Mouse (Mus musculus) myocyte (in vitro differentiated cells): Measurements from ENCODE around the gene Ttyh1. TPM values are rescaled to one million over a fixed set of nuclear protein-coding genes. Genes with fewer than 3 reads are reported as not detected.

Experiments
- H3K27me3 ChIP-seq: one replicate; pipeline ENCODE4 v1.6.1; 2011; ENCODE audit not compliant: control insufficient read depth, insufficient read depth, insufficient read length
- H3K36me3 ChIP-seq: one replicate; pipeline ENCODE4 v1.6.1; 2011; ENCODE audit not compliant: control insufficient read depth, insufficient read depth
- H3K4me2 ChIP-seq: one replicate; pipeline ENCODE4 v1.6.1; 2011; ENCODE audit warnings: low read depth, control low read depth
- H3K4me3 ChIP-seq: one replicate; pipeline ENCODE4 v1.5.1; 2011; ENCODE audit warnings: mild to moderate bottlenecking, control low read depth, moderate library complexity
- H3K79me2 ChIP-seq: one replicate; pipeline ENCODE4 v1.6.1; 2011; ENCODE audit not compliant: control insufficient read depth, insufficient read depth
- H3ac ChIP-seq: one replicate; pipeline ENCODE4 v1.6.1; 2011; ENCODE audit not compliant: control insufficient read depth, insufficient read length
- CEBPB ChIP-seq: IDR thresholded peaks from 2 replicates; pipeline ENCODE4 v1.6.1; 2011; ENCODE audit warnings: mild to moderate bottlenecking, moderate library complexity; ENCODE audit not compliant: poor library complexity, insufficient read depth, severe bottlenecking
- E2F4 ChIP-seq: IDR thresholded peaks from one replicate; pipeline ENCODE4 v1.6.1; 2011; ENCODE audit warnings: mild to moderate bottlenecking, control low read depth, moderate library complexity; ENCODE audit not compliant: insufficient read depth
- MAX ChIP-seq: IDR thresholded peaks from one replicate; pipeline ENCODE4 v1.6.1; 2011; ENCODE audit warnings: low read depth, mild to moderate bottlenecking, control low read depth
- MYOD1 ChIP-seq, 3 experiments: IDR thresholded peaks; one replicate each; pipeline ENCODE4 v1.6.1; 2011; ENCODE audit warnings: control low read depth in 2 of 3, low read depth in 2 of 3, mild to moderate bottlenecking in 2 of 3, moderate library complexity in 1 of 3; ENCODE audit not compliant: insufficient read length in 2 of 3, control insufficient read depth in 1 of 3
- MYOG ChIP-seq, 3 experiments: IDR thresholded peaks; one replicate each; pipeline ENCODE4 v1.6.1; 2011; ENCODE audit warnings: control low read depth in 2 of 3, low read depth in 2 of 3, mild to moderate bottlenecking in 2 of 3; ENCODE audit not compliant: insufficient read length in 2 of 3, control insufficient read depth in 1 of 3, insufficient read depth in 1 of 3
- POLR2A ChIP-seq: IDR thresholded peaks from one replicate; pipeline ENCODE4 v1.6.1; 2011; ENCODE audit warnings: low read depth, mild to moderate bottlenecking, control low read depth, moderate library complexity; ENCODE audit not compliant: insufficient read length
- POLR2AphosphoS2 ChIP-seq: IDR thresholded peaks from one replicate; pipeline ENCODE4 v1.6.1; 2011; ENCODE audit warnings: low read depth, control low read depth; ENCODE audit not compliant: insufficient read length
- REST ChIP-seq: IDR thresholded peaks from one replicate; pipeline ENCODE4 v1.6.1; 2011; ENCODE audit warnings: mild to moderate bottlenecking, control low read depth, moderate library complexity; ENCODE audit not compliant: insufficient read depth, insufficient read length
- SRF ChIP-seq: IDR thresholded peaks from one replicate; pipeline ENCODE4 v1.6.1; 2011; ENCODE audit warnings: low read depth; ENCODE audit not compliant: control insufficient read depth, insufficient read length
- TCF12 ChIP-seq: IDR thresholded peaks from one replicate; pipeline ENCODE4 v1.6.1; 2011; ENCODE audit warnings: mild to moderate bottlenecking, control low read depth; ENCODE audit not compliant: poor library complexity, insufficient read depth, severe bottlenecking
- TCF3 ChIP-seq: IDR thresholded peaks from one replicate; pipeline ENCODE4 v1.6.1; 2011; ENCODE audit warnings: low read depth, control low read depth; ENCODE audit not compliant: insufficient read length
- USF1 ChIP-seq: IDR thresholded peaks from one replicate; pipeline ENCODE4 v1.6.1; 2011; ENCODE audit warnings: low read depth, mild to moderate bottlenecking, control low read depth, moderate library complexity
- polyA plus RNA-seq: library from polyadenylated mRNA; unstranded; fragments of >200 nt; fragmentation: generic; extraction: Trizol; gene quantifications from one replicate; pipeline ENCODE4 v1.2.1, GENCODE M21; 2012; ENCODE audit warnings: missing spikeins

Gene Ttyh1
- polyA plus RNA-seq, 1 experiment = 0.10 TPM

GRCm38 (mm10) chr7:4136404-4136770 is 17.2 kb downstream of the Ttyh1 start:
- Histone ChIP-seq H3K4me3 (peak overlapping the region; percentile 73), H3K36me3 (peaks cover 15% of the 10 kb centered on the region), H3K4me2 (peak overlapping the region; percentile 63), H3K79me2 (peaks cover 31% of the 10 kb centered on the region), H3ac (peak overlapping the region; percentile 69), H3K27me3 (no peaks in the 10 kb centered on the region)
- TF ChIP-seq MAX (no peak), MYOD1 (IDR thresholded peaks at IDR 0.05; ENCODE audit: control insufficient read depth in 1 of 3, insufficient read length in 2 of 3, low read depth in 2 of 3) (no peak), MYOG (IDR thresholded peaks at IDR 0.05; ENCODE audit: control insufficient read depth in 1 of 3, insufficient read depth in 1 of 3, insufficient read length in 2 of 3, low read depth in 2 of 3) (no peak), POLR2A (no peak), TCF12 (no peak), USF1 (no peak)

DNA sequence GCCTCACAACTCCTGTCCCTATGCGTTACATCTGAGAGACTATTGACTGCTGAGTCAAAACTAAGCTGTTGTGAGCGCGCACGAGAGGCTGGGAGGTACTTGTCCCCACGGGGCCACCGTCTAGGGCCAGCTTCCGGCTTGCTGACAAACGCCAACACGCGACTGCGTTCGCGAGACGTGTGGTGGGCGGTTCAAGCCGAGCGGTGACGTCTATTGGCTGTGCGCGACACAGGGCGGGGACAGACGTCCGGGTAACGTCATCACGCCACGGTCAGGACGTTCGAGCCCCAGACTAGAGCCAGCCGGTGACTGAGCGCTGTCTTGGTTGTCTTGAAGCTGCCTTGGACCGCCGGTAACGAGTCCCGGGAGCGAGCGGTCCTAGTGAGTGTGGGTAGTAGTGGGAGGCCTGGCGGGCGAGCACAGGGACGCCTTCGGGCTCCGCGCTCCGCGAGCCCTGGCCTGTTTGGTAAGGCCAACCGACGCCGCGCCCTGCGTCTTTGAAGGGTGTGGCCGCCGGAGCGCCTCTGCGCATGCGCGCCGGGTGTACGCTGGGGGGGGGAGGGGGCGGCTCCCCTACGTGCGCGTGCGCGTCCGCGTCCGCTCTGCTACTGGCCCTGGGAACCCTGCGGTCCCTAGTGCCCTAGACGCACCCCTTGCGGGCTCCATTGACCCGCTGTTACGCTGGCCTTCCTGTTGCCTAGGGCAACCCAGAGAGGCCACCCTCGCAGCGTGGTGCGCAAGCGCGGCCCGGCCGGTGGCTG is 17.7 kb downstream of the Ttyh1 start, which contains the start of gene Leng8:
Gene Leng8 (plus strand): TSS at position 269 of the 761 bp plus-strand sequence.
- Histone ChIP-seq H3K4me3 (peak within 1 kb of the TSS; percentile 73), H3K79me2 (peaks cover 31% of the 10 kb centered on the region), H3K4me2 (peak within 1 kb of the TSS; percentile 82), H3ac (peak within 1 kb of the TSS; percentile 69), H3K27me3 (no peaks in the 10 kb centered on the region), H3K36me3 (peaks cover 21% of the 10 kb centered on the region)
- TF ChIP-seq USF1 (peak; percentile 4), E2F4 (no peak), MYOG (IDR thresholded peaks at IDR 0.05; ENCODE audit: control insufficient read depth in 1 of 3, insufficient read depth in 1 of 3, insufficient read length in 2 of 3, low read depth in 2 of 3) (peak in 1 of 3 experiments; percentile 20), POLR2AphosphoS2 (peak; percentile 76), POLR2A (peak; percentile 93), SRF (no peak)

GRCm38 (mm10) chr7:4137746-4138145 is 18.5 kb downstream of the Ttyh1 start:
- TF ChIP-seq TCF3 (no peak), REST (no peak), USF1 (no peak), E2F4 (no peak)
- peaks cover 26% of the 10 kb centered on the region for H3K36me3 ChIP-seq
- no peaks in the 10 kb centered on the region for H3K27me3 ChIP-seq
- H3K4me3 ChIP-seq = peak overlapping the region; percentile 73
- peak overlapping the region; percentile 69 for H3ac ChIP-seq
- peak overlapping the region; percentile 82 for H3K4me2 ChIP-seq
- H3K79me2 ChIP-seq = peaks cover 31% of the 10 kb centered on the region

DNA sequence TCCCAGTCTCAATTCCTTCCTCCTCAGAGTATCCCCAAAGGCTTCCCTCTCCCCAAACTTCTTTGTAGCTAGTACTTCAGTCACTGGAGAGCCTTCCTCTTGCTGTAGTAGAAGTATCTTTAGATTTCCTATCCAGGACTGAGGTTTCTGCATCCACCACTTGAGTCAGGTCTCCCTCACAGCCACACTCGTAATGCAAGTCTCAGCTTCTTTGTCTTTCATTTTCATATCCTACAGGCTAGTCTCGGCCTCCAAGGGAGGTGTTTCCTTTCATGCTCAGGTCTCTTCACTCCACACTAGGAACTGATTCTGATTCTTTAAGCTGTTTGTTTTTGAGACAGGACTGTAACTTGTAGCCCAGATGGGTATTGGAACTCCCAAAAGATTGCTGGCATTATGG is 19.0 kb downstream of the Ttyh1 start:
- Histone ChIP-seq H3K4me3 (peak overlapping the region; percentile 73), H3K79me2 (peaks cover 31% of the 10 kb centered on the region), H3K36me3 (peaks cover 29% of the 10 kb centered on the region), H3ac (no peak overlapping the region), H3K27me3 (no peaks in the 10 kb centered on the region), H3K4me2 (peak overlapping the region; percentile 82)
- no peak for TF ChIP-seq E2F4
- no peak for TF ChIP-seq TCF12
- TF ChIP-seq POLR2AphosphoS2 = no peak
- no peak for TF ChIP-seq SRF
- no peak for TF ChIP-seq USF1
- TF ChIP-seq CEBPB = no peak
- TF ChIP-seq MYOD1 (IDR thresholded peaks at IDR 0.05; ENCODE audit: control insufficient read depth in 1 of 3, insufficient read length in 2 of 3, low read depth in 2 of 3) = no peak
- TF ChIP-seq MAX = no peak
- TF ChIP-seq TCF3 = no peak
- no peak for TF ChIP-seq POLR2A
- TF ChIP-seq REST = no peak
- TF ChIP-seq MYOG (IDR thresholded peaks at IDR 0.05; ENCODE audit: control insufficient read depth in 1 of 3, insufficient read depth in 1 of 3, insufficient read length in 2 of 3, low read depth in 2 of 3) = no peak

GRCm38 (mm10) chr7:4138671-4139070 is 19.5 kb downstream of the Ttyh1 start:
- H3K4me3 ChIP-seq = no peak overlapping the region
- H3K4me2 ChIP-seq = peak overlapping the region; percentile 82
- H3K27me3 ChIP-seq = no peaks in the 10 kb centered on the region
- TF ChIP-seq CEBPB (no peak), TCF12 (no peak), POLR2AphosphoS2 (no peak), USF1 (no peak), REST (no peak), MYOD1 (IDR thresholded peaks at IDR 0.05; ENCODE audit: control insufficient read depth in 1 of 3, insufficient read length in 2 of 3, low read depth in 2 of 3) (no peak), POLR2A (no peak), MYOG (IDR thresholded peaks at IDR 0.05; ENCODE audit: control insufficient read depth in 1 of 3, insufficient read depth in 1 of 3, insufficient read length in 2 of 3, low read depth in 2 of 3) (no peak), TCF3 (no peak), E2F4 (no peak)
- H3ac ChIP-seq = no peak overlapping the region
- H3K36me3 ChIP-seq = peaks cover 29% of the 10 kb centered on the region
- peaks cover 31% of the 10 kb centered on the region for H3K79me2 ChIP-seq
